In genomic region chr5:123043856-123044255, GRCm38 (mm10) we compare ENCODE assay signal across 10 mouse cellular contexts. TPM values are rescaled to one million over a fixed set of nuclear protein-coding genes. Genes with fewer than 3 reads are reported as not detected.
DNase-seq lines count a peak whose midpoint lies in the region; ATAC-seq and TF ChIP-seq lines count a peak whose summit lies in the region.
"Had no signal": no experiment of that assay in that cellular context is flagged by ENCODE, and none has a peak within 500 bp of the region (broad histone marks: within the 10 kb centered on the region; RNA-seq: fewer than 3 reads in every experiment).

No protein-coding gene starts in this region.

- H3K27me3 ChIP-seq in G1E (ENCODE audit: insufficient read depth, low read length) = peaks cover 27% of the 10 kb centered on the region
- H3K27me3 ChIP-seq: lung, embryonic 15.5 days had no signal

- no peak overlapping the region for H3K4me3 ChIP-seq in G1E (ENCODE audit: low read depth, low read length)
- H3K4me3 ChIP-seq in cortical plate, adult 2 months (ENCODE audit: insufficient read depth, low read length) = no peak overlapping the region
- H3K4me3 ChIP-seq: lung, embryonic 15.5 days had no signal

- intact Hi-C loops in left cerebral cortex, postnatal 4 days (cut with DNase I) = loop anchor here (10.0 kb wide), 1 partner anchor 69 kb away; no protein-coding TSS in a partner anchor

- TF ChIP-seq CTCF in G1E (IDR thresholded peaks at IDR 0.05; ENCODE audit: low read depth, low read length) = peak; percentile 45; the same call in 1 of the 2 replicates
- peak; percentile 28; the same call in 1 of the 2 replicates for TF ChIP-seq CTCF in cortical plate, adult 2 months (IDR thresholded peaks at IDR 0.05; ENCODE audit: extremely low read depth, insufficient read depth, low read length)

- no peak for TF ChIP-seq POLR2A in cortical plate, adult 2 months (IDR thresholded peaks at IDR 0.05; ENCODE audit: extremely low read depth, insufficient read depth, low read length)

- no peaks in the 10 kb centered on the region for H3K36me3 ChIP-seq in G1E (replicated peaks)
- H3K36me3 ChIP-seq: lung, embryonic 15.5 days had no signal

- no peaks in the 10 kb centered on the region for H3K9me3 ChIP-seq in G1E (replicated peaks)
- H3K9me3 ChIP-seq: lung, embryonic 15.5 days had no signal

- ATAC-seq in G1E (ENCODE audit: extremely low read depth, insufficient number of reproducible peaks, low FRiP score, poor library complexity, severe bottlenecking) = no peak

- no peak overlapping the region for H3K27ac ChIP-seq in cortical plate, adult 2 months (ENCODE audit: insufficient read depth, low read length)
- H3K27ac ChIP-seq: lung, embryonic 15.5 days had no signal

- H3K4me1 ChIP-seq in G1E (ENCODE audit: insufficient read depth, low read depth, low read length) = peaks cover 18% of the 10 kb centered on the region
- no peaks in the 10 kb centered on the region for H3K4me1 ChIP-seq in cortical plate, adult 2 months (ENCODE audit: control insufficient read depth, insufficient read depth, low read length)

- peak; percentile 22 for DNase-seq in left cerebral cortex, postnatal 4 days
- DNase-seq in left cerebral cortex, adult 11 months (ENCODE audit: low spot score) = no peak
- DNase-seq in G1E (ENCODE audit: low spot score) = no peak
- peak; percentile 56 to 79 for DNase-seq in spleen, postnatal 10 days (ENCODE audit: low spot score in 2 of 2)
- no peak for DNase-seq in frontal cortex, adult 2 months (ENCODE audit: extremely low spot score in 1 of 2, low spot score in 1 of 2)
- DNase-seq in layer of hippocampus, adult 8-10 months (ENCODE audit: low spot score in 2 of 2) = no peak

RNA-seq across cellular contexts. Expression of gene Morn3, which starts 3.0 kb away (rescaled TPM):
- not detected for total RNA-seq in left cerebral cortex, postnatal 4 days (2021)
- total RNA-seq in G1E (2014; fragmentation: Nextera tagmentation) (not detected in 2 replicates), G1E (2017) (0.23 TPM in 1 of 2 replicates, not detected in the other)
- not detected in 2 replicates for polyA plus RNA-seq in G1E (2012)
- polyA plus RNA-seq in cortical plate, adult 2 months (2012; rRNA removed) = 0.11 and 0.27 TPM in 2 replicates
- 0.13 TPM in 1 of 2 replicates, not detected in the other for polyA plus RNA-seq in frontal cortex, adult 2 months (2012; rRNA removed)
- not detected for total RNA-seq in layer of hippocampus, adult 8-10 months (2022)
- total RNA-seq: common myeloid progenitor, adult 5-6 weeks; heart, postnatal 10 days had no signal

RNA-seq across cellular contexts. Expression of gene Tmem120b, which starts 24.4 kb away (rescaled TPM):
- 10 to 100 TPM; 25.0 to 28.6 TPM for total RNA-seq in left cerebral cortex, postnatal 4 days (2021)
- total RNA-seq in G1E (2014; fragmentation: Nextera tagmentation) (2.3 TPM in 1 of 2 replicates, not detected in the other), G1E (2017) (0.93 and 1.3 TPM in 2 replicates)
- polyA plus RNA-seq in G1E (2012) = 0.53 and 0.59 TPM in 2 replicates
- polyA plus RNA-seq in cortical plate, adult 2 months (2012; rRNA removed) = 10.7 and 11.3 TPM in 2 replicates
- polyA plus RNA-seq in frontal cortex, adult 2 months (2012; rRNA removed) = 9.1 and 11.5 TPM in 2 replicates
- 10 to 100 TPM; 15.4 to 22.0 (median 18.7) TPM for total RNA-seq in layer of hippocampus, adult 8-10 months (2022)

RNA-seq across cellular contexts. Expression of gene Orai1, which starts 29.0 kb away (rescaled TPM):
- 10 to 100 TPM; 13.2 to 14.2 TPM for total RNA-seq in left cerebral cortex, postnatal 4 days (2021)
- total RNA-seq in G1E (2014; fragmentation: Nextera tagmentation) (16.0 and 18.8 TPM in 2 replicates), G1E (2017) (7.1 and 10.2 TPM in 2 replicates)
- 16.4 and 18.1 TPM in 2 replicates for polyA plus RNA-seq in G1E (2012)
- polyA plus RNA-seq in cortical plate, adult 2 months (2012; rRNA removed) = 13.2 and 14.3 TPM in 2 replicates
- 17.6 and 20.6 TPM in 2 replicates for polyA plus RNA-seq in frontal cortex, adult 2 months (2012; rRNA removed)
- total RNA-seq in layer of hippocampus, adult 8-10 months (2022) = 10 to 100 TPM in 3 of 4 experiments, 1 to 10 TPM in 1; 9.4 to 16.0 (median 14.1) TPM

RNA-seq across cellular contexts. Expression of gene Kdm2b, which starts 54.2 kb away (rescaled TPM):
- 100 to 1,000 TPM; 140 to 144 TPM for total RNA-seq in left cerebral cortex, postnatal 4 days (2021)
- total RNA-seq in G1E (2014; fragmentation: Nextera tagmentation) (33.5 and 38.4 TPM in 2 replicates), G1E (2017) (14.3 and 17.5 TPM in 2 replicates)
- polyA plus RNA-seq in G1E (2012) = 27.0 and 29.0 TPM in 2 replicates
- 16.6 and 18.7 TPM in 2 replicates for polyA plus RNA-seq in cortical plate, adult 2 months (2012; rRNA removed)
- 18.7 and 20.9 TPM in 2 replicates for polyA plus RNA-seq in frontal cortex, adult 2 months (2012; rRNA removed)
- total RNA-seq in layer of hippocampus, adult 8-10 months (2022) = 10 to 100 TPM; 29.1 to 40.3 (median 34.6) TPM

Comparison
In these comparisons a context has a peak if more than half of its experiments do, and no peak if none do; other contexts are left out.
1. DNase-seq: peak in left cerebral cortex, postnatal 4 days (single experiment) and spleen, postnatal 10 days (2 of 2); none in left cerebral cortex, adult 11 months (single experiment), G1E (single experiment), frontal cortex, adult 2 months (0 of 2) and layer of hippocampus, adult 8-10 months (0 of 2).
2. RNA of gene Tmem120b, which starts 24.4 kb away (total RNA-seq): 25.0 to 28.6 TPM in left cerebral cortex, postnatal 4 days and 15.4 to 22.0 TPM in layer of hippocampus, adult 8-10 months; 0.93 to 2.3 TPM in G1E; every median in the first group is over 4 times any median in the second.